Mouse (Mus musculus) megakaryocyte progenitor cell, adult 5-6 weeks (primary cell): Measurements from ENCODE around the gene Klra5. TPM values are rescaled to one million over a fixed set of nuclear protein-coding genes. Genes with fewer than 3 reads are reported as not detected.
"Not testable (repeated sequence)": the region's sequence is repeated elsewhere in the genome, so short reads cannot be mapped to it uniquely, and the experiment has no call there.

ENCODE experiments used
- ATAC-seq: replicated peaks from 2 replicates; pipeline ENCODE4 v1.8.0; 2016; ENCODE audit warnings: mild to moderate bottlenecking, moderate TSS enrichment, inconsistent platforms; ENCODE audit not compliant: poor library complexity
- total RNA-seq, 2 experiments: library from RNA; stranded (forward) in 1 of 2; stranded (reverse) in 1 of 2; fragments of 157-497, 149-512 nt in 1 of 2; fragments of 200-1000 nt in 1 of 2; gene quantifications; 2 replicates each; pipeline versions ENCODE4 v1.2.3 to v1.2.4; 2015 to 2017

Gene Klra5
- total RNA-seq (2015) (not detected in 2 replicates), total RNA-seq (2017) (not detected in 2 replicates)

DNA sequence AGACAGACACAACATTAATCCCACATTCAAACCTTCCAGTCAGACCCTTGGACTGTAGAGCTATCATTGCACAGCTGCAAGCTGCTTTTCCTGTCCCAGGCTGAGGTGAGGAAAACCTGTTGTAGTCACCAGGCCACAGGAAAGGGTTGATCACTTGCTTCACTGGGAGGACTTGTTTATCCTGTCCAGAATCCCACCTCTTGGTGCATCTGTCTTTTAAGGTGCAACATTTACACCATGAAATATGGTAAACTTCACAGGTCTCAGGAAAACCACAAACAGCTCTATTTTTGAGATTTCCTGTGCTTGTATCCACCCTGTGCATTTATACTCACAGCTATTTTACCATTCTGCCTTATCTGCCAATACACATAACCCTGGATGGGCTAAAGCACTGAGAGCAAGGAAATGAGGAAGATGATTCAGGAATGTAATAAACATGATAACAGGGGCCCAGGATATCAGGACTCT, at the start of gene Klra5:
Klra5 (minus strand) TSS at position 175 of the 471 bp plus-strand sequence.
- ATAC-seq = peak; percentile 91

DNA sequence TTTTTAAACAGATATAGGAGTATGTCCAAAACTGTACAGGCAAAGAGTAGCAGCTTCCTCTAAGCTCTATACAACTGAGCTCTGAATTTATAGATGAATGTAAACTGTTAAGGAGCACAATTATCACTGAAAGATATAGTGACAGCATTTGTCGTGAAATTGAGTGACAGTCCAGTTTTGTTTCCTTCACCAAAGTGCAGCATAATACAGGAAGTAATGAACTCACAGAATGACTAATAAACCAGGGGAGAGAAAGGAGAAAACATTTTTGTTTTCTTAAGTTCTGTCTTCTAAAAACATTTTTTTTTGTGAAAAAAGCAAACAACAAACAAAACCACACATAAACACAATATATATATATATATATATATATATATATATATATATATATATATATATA, 454 bp downstream of the Klra5 start:
- ATAC-seq = peak; percentile 64

DNA sequence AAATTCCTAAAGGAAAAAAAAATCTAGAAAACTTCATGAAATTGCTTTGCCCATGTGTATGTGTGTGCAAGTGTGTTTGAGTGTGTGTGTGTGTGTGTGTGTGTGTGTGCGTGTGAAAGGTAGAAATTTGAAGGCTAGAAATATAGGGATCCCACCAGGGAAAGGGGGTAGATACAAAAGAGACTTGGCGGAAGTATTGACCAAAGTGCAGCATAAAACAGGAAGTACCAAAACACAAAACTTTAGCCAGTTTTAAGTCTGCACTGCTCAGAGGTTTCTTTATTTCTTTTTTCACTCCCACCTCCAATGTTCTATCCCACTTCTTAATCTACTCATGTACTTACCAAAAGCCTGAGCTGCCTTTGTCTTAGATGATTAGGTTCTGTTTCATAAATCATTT, 34.9 kb downstream of the Klra5 start:
- ATAC-seq = peak; percentile 58

DNA sequence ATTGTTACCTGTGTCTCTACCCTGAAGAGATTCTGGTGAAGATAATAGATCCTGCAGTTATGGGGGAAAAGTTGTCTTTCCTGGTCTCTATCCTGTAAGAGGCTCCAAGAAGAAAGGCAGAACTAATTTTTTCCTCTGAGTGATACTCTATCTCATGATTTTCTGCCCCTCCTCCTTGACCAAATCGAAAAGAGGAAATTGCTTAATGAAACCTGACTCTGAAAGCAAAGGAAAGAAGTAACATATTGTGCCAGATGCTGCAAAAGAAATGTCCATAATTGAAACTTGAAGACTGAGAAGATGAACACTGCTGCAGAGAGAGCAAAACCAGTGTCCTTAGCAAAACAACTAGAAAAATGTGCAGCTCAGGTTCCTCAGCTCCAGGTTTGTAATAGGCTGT, 40.9 kb downstream of the Klra5 start, which contains the start of gene Klra17:
Klra17 (minus strand) TSS at position 124 of the 400 bp plus-strand sequence.
- peak; percentile 97 for ATAC-seq

DNA sequence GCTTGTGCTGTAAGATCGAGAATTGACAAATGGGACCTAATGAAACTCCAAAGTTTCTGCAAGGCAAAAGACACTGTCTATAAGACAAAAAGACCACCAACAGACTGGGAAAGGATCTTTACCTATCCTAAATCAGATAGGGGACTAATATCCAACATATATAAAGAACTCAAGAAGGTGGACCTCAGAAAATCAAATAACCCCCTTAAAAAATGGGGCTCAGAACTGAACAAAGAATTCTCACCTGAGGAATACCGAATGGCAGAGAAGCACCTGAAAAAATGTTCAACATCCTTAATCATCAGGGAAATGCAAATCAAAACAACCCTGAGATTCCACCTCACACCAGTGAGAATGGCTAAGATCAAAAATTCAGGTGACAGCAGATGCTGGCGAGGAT, 55.1 kb downstream of the Klra5 start, which contains the start of gene Gm17631:
Gm17631 (plus strand) TSS at position 301 of the 400 bp plus-strand sequence.
- not testable (repeated sequence) for ATAC-seq

Other genes starting within 250 kb of the Klra5 start
- 0.17 and 0.44 TPM in 2 replicates for gene Klrc1, start 238.7 kb downstream of the Klra5 start, total RNA-seq (2015)
- 0.87 TPM in 1 of 2 replicates, not detected in the other for gene Klrc1, start 238.7 kb downstream of the Klra5 start, total RNA-seq (2017)
- gene Klri1, start 200.5 kb downstream of the Klra5 start, total RNA-seq (2015) = not detected in 2 replicates
- not detected in 2 replicates for gene Klri1, start 200.5 kb downstream of the Klra5 start, total RNA-seq (2017)
- gene Klri2, start 177.2 kb downstream of the Klra5 start, total RNA-seq (2015) = 0.15 TPM in 1 of 2 replicates, not detected in the other
- under 0.01 TPM in 1 of 2 replicates, not detected in the other for gene Klri2, start 177.2 kb downstream of the Klra5 start, total RNA-seq (2017)
- not detected in 2 replicates for gene Gm156, start 133.4 kb downstream of the Klra5 start, total RNA-seq (2015)
- not detected in 2 replicates for gene Gm156, start 133.4 kb downstream of the Klra5 start, total RNA-seq (2017)
- gene Gm17631, start 55.0 kb downstream of the Klra5 start, total RNA-seq (2015) = not detected in 2 replicates
- not detected in 2 replicates for gene Gm17631, start 55.0 kb downstream of the Klra5 start, total RNA-seq (2017)
- 0.20 and 0.66 TPM in 2 replicates for gene Klra17, start 41.0 kb downstream of the Klra5 start, total RNA-seq (2015)
- gene Klra17, start 41.0 kb downstream of the Klra5 start, total RNA-seq (2017) = 0.44 and 0.54 TPM in 2 replicates
- gene Klra6, start 109.3 kb upstream of the Klra5 start, total RNA-seq (2015) = not detected in 2 replicates
- gene Klra6, start 109.3 kb upstream of the Klra5 start, total RNA-seq (2017) = not detected in 2 replicates
- gene Klra4, start 149.6 kb upstream of the Klra5 start, total RNA-seq (2015) = not detected in 2 replicates
- gene Klra4, start 149.6 kb upstream of the Klra5 start, total RNA-seq (2017) = not detected in 2 replicates
- gene Klra8, start 212.2 kb upstream of the Klra5 start, total RNA-seq (2015) = 1.2 TPM in 1 of 2 replicates, not detected in the other
- not detected in 2 replicates for gene Klra8, start 212.2 kb upstream of the Klra5 start, total RNA-seq (2017)